In genomic region chr13:45976894-45977293, GRCm38 (mm10) we compare ENCODE assay signal across 8 mouse cellular contexts. TPM values are rescaled to one million over a fixed set of nuclear protein-coding genes. Genes with fewer than 3 reads are reported as not detected.
DNase-seq lines count a peak whose midpoint lies in the region; ATAC-seq and TF ChIP-seq lines count a peak whose summit lies in the region.

No protein-coding gene starts in this region.

- TF ChIP-seq CTCF in left cerebral cortex, adult 2 months (IDR thresholded peaks at IDR 0.05) = peak; percentile 83
- TF ChIP-seq CTCF in liver, embryonic 14.5 days (IDR thresholded peaks at IDR 0.05; ENCODE audit: low read depth) = peak; percentile 91
- TF ChIP-seq CTCF in small intestine, adult 2 months (IDR thresholded peaks at IDR 0.05; ENCODE audit: extremely low read depth, insufficient read length, insufficient replicate concordance, low read depth, low read length) = peak; percentile 89; the same call in 1 of the 2 replicates

- no peak for TF ChIP-seq EP300 in liver, embryonic 14.5 days (IDR thresholded peaks at IDR 0.05; ENCODE audit: low read depth)

- H3K4me1 ChIP-seq in liver, embryonic 14.5 days (replicated peaks; ENCODE audit: control insufficient read depth in 2 of 2, insufficient read depth in 2 of 2, low read length in 1 of 2) = no peaks in the 10 kb centered on the region
- no peaks in the 10 kb centered on the region for H3K4me1 ChIP-seq in small intestine, adult 2 months (ENCODE audit: control insufficient read depth, insufficient read depth, insufficient read length, low read length)

- no peak overlapping the region for H3K4me3 ChIP-seq in left cerebral cortex, adult 2 months
- no peak overlapping the region for H3K4me3 ChIP-seq in liver, embryonic 14.5 days (ENCODE audit: insufficient read depth in 1 of 2, low read depth in 2 of 2, low read length in 2 of 2)
- H3K4me3 ChIP-seq in small intestine, adult 2 months (ENCODE audit: low read depth, low read length) = no peak overlapping the region

- intact Hi-C loops in left cerebral cortex, adult 2 months (cut with DNase I) = no loop called here
- intact Hi-C loops in heart, postnatal 36 days (cut with DNase I) = no loop called here

- no peak overlapping the region for H3K27ac ChIP-seq in left cerebral cortex, adult 2 months
- no peak overlapping the region for H3K27ac ChIP-seq in liver, embryonic 14.5 days
- H3K27ac ChIP-seq in small intestine, adult 2 months (ENCODE audit: insufficient read depth, low read depth, low read length) = no peak overlapping the region

- no peak for TF ChIP-seq POLR2A in small intestine, adult 2 months (IDR thresholded peaks at IDR 0.05; ENCODE audit: low read depth, low read length)

- no peaks in the 10 kb centered on the region for H3K27me3 ChIP-seq in liver, embryonic 14.5 days (ENCODE audit: control insufficient read depth, insufficient read depth, low read length)
- peaks cover 3% of the 10 kb centered on the region; the same call in 1 of the 2 replicates for H3K27me3 ChIP-seq in small intestine, adult 2 months (ENCODE audit: control insufficient read depth, insufficient read depth, low read length)

- WGBS in liver, embryonic 14.5 days (ENCODE audit: insufficient replicate concordance) = 7% methylated on average over 1 of the region's 1 CpGs
- 26% methylated on average over 1 of the region's 1 CpGs for WGBS in small intestine, adult 2 months

- no peaks in the 10 kb centered on the region for H3K9me3 ChIP-seq in liver, embryonic 14.5 days (ENCODE audit: control insufficient read depth, low read length)

- no peak for ATAC-seq in liver, embryonic 14.5 days (ENCODE audit: insufficient read depth)

- H3K36me3 ChIP-seq in liver, embryonic 14.5 days (replicated peaks; ENCODE audit: control insufficient read depth, insufficient read depth, low read depth) = no peaks in the 10 kb centered on the region
- H3K36me3 ChIP-seq in small intestine, adult 2 months (ENCODE audit: control insufficient read depth, insufficient read depth, low read length) = no peaks in the 10 kb centered on the region

- peak in 1 of 2 experiments; percentile 34 for DNase-seq in left cerebral cortex, adult 2 months (ENCODE audit: extremely low spot score in 1 of 2, low spot score in 2 of 2)
- DNase-seq in left cerebral cortex, adult 18-20 months (ENCODE audit: low spot score in 2 of 2) = no peak
- DNase-seq in MEL-GATA-1-ER (ENCODE audit: extremely low read depth, low read depth) = peak; percentile 31
- DNase-seq in cerebellum, postnatal 25 days = peak; percentile 27 to 42
- peak; percentile 49 to 57 for DNase-seq in heart, postnatal 36 days
- no peak for DNase-seq in liver, embryonic 14.5 days (ENCODE audit: low read depth in 3 of 3, low spot score in 3 of 3)
- no peak for DNase-seq in right cerebral cortex, postnatal 36 days (ENCODE audit: low spot score in 2 of 2)

- no peak overlapping the region for H3K9ac ChIP-seq in liver, embryonic 14.5 days (replicated peaks)

- H3K4me2 ChIP-seq in liver, embryonic 14.5 days (ENCODE audit: low read depth) = no peak overlapping the region

RNA-seq across cellular contexts. Expression of gene Atxn1, which starts 12.1 kb away (rescaled TPM):
- 100 to 1,000 TPM; 152 to 197 TPM for total RNA-seq in left cerebral cortex, adult 2 months (2021)
- 100 to 1,000 TPM; 167 to 176 TPM for total RNA-seq in left cerebral cortex, adult 18-20 months (2021)
- total RNA-seq in heart, postnatal 36 days (2021) = 10 to 100 TPM; 33.0 to 35.0 TPM
- 0.81 and 1.0 TPM in 2 replicates for polyA plus RNA-seq in liver, embryonic 14.5 days (2012; rRNA removed)
- polyA plus RNA-seq in liver, embryonic 14.5 days (2014; fragmentation: Nextera tagmentation; extraction: Ambion mirVana) = 1.1 and 1.2 TPM in 2 replicates
- 9.2 and 34.9 TPM in 2 replicates for polyA plus RNA-seq in small intestine, adult 2 months (2012; rRNA removed)

Comparison
In these comparisons a context has a peak if more than half of its experiments do, and no peak if none do; other contexts are left out.
1. DNase-seq: peak in MEL-GATA-1-ER (single experiment), cerebellum, postnatal 25 days (2 of 2) and heart, postnatal 36 days (2 of 2); none in left cerebral cortex, adult 18-20 months (0 of 2), liver, embryonic 14.5 days (0 of 3) and right cerebral cortex, postnatal 36 days (0 of 2).
2. RNA of gene Atxn1, which starts 12.1 kb away (total RNA-seq): 152 to 197 TPM in left cerebral cortex, adult 2 months and 167 to 176 TPM in left cerebral cortex, adult 18-20 months; 33.0 to 35.0 TPM in heart, postnatal 36 days; every median in the first group is over 4 times any median in the second.
3. Peak in every context shown above with its lines, with median percentiles within 50 percentile points of each other: CTCF ChIP-seq.